Mouse (Mus musculus) frontal cortex, postnatal 36 days (tissue): ENCODE measurements at regions not wholly inside any gene's neighbourhood (a gene's known extent, or its start where the extent isn't known, plus 50 kb on each side); places are given as distances from the start of the nearest gene placed in this dataset.

ENCODE experiments used
- DNase-seq, 2 experiments: peaks; one replicate each; pipeline ENCODE4 v3.0.0; 2022; ENCODE audit warnings: low spot score in 2 of 2

DNA sequence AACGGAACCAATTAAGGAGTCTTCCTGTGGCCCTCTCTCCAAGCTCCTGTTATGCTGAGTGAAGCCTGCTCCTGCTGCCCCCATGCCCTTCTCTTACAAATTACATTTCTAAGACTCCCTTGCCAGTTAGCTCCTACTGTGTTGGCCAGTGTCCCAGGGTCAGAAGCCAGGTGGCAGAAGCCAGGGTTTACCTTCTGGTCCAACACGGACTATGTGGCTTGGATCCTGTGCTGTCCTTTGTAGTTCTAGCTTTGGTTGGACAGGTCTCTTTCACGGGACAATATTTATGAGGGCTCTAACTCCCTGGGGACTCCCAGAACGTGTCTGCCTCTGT is 134.3 kb downstream of the Nufip1 start:
- DNase-seq, result no peak

DNA sequence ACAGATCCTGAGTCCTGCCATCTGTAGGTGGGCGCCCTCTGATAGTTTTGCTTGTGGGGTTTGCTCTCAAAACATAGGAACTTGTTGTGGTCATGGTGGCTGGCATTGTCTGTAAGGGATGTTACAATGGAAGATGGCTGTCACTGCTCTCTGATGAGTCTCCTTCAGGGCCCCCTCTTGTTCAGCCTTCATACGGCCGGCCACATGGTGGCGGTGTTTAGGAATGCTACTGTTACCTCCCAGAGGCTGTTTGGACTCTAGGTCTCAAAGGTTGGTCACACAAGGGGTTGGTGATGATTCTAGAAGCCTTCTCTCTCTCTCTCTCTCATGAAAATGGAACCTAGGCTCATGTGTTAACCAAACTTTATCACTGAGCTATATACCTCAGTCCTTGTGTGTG is 137.0 kb downstream of the Nufip1 start:
- DNase-seq, result no peak

DNA sequence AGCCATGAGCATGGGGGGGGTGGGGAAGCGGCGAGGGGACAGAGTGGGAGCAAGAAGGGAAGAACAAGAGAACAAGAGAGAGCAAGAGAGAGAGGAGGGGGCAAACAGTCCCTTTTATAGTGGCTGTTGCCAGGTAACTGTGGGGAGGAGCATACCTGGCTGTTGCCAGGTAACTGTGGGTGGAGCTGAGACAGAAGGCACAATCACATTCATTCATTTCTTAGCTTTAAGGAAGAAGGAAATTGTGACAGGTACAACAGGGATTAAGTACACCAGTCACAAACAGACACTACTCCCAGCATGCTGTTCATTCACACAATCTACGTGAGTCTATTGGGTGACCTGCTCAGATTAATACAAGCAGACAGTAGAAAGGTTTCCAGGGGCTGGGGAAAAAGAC is 143.2 kb downstream of the Nufip1 start:
- no peak for DNase-seq

DNA sequence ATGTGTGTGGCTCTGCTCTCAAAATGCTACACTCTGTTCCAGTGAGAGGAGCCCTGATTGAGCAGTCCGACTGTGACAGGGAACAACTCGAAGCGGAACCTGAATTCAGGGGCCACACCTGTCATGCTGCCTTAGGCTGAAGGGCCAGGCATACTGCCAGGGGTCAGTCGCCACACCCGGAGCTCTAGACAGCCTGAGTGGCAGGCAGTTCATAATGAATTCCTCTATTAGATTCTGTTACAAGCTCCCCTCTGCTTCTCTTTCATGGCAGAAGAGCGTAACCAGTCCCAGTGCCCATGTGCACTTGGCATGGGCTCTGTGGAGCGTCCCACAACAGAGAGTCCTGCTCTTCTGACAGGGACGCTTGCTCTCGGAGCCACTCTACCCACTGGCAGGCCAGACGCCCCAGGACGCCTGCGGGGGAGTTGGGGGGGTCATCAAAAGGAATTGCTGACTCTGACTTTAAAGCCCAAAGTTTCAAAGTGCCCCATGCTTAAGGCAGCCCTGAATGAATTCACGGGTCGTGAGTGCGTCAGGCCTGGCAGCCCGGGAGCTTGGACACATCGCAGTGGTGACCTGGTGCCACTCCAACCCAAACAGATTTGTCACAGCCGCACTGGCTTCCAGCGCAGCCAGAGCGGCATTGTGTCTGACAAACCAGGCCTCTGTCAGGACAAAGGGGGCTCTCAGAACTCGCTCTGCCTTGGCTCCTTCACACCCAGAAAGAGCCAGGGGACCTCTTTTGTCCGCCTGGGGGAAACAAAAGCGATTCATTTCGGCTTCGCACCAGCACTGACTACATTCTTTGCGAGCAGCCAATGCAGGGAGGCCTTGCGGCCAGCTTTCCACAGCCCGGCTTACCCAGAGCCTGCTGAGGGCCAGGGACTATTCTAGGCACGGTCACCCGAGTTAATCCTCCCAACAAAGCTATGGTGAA is 144.1 kb downstream of the Nufip1 start:
- DNase-seq, result peak; percentile 48 to 68

DNA sequence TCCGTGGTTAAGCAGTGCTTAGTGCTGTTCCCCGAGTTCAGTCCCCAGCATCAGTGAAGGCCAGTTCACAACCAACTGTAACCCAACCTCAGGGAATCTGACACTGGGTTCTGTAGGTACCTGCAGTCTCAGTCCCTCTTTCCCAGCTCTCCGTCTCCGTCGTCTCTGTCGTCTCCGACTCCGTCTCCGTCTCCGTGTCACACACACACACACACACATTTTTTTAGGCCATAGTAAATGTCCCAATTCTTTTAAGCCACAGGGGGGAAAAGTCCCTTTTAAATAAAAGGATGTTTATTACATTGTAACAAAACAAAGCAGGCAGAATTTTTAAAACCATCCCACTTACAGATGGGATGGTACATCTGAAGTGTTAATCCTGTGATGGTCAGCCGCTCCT is 145.3 kb downstream of the Nufip1 start:
- DNase-seq, result no peak

DNA sequence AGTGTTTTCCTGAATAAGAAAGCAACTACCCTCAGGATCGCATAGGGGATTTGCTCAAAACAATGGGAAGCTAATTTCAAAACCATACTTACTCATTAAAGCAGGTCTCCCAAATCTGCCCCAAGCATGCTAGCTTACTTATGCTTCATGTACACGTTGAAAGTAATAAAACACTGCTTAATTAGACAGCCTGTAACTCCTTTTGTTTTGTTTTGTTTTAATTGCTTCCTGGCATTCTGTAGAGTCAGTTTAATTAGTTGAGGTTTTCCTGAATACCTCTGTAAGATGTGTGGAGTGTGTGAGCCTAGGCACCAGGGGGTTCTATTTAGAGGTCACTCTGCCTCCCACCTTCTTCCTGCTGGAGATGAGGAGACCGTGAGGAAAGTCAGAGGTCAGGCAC is 147.9 kb downstream of the Nufip1 start:
- no peak for DNase-seq

DNA sequence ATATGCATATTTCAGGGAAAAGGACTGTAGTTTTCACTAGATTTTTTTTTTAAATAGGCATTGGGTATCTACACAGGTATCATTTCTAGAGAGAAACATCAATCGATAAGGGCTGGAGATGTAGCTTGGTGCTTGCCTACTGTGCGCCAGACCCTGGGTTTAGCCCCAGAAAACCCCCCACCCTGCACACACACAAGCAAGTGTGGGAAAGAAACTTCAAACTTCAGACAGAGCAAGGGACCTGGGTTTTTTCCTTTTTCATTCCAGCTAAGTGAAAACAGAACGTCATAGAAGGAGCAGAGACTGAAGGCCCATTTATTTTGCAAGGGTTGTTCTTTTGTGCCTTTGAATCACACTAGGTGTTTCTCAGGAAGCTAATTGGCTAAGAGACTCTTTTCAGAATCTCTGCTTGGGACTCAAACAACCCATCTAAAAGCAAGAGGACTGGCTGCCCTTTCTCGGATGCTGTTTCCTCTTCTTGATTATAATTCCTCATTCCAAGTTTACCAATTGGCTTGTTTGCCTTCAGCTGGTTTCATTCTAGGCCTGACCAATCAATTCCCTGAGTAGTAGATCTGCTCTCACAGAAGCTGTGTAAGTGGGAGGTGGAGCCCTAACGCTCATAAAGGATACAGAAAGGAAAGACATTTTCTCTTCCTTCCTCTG is 150.1 kb downstream of the Nufip1 start:
- peak in 1 of 2 experiments; percentile 4 for DNase-seq

DNA sequence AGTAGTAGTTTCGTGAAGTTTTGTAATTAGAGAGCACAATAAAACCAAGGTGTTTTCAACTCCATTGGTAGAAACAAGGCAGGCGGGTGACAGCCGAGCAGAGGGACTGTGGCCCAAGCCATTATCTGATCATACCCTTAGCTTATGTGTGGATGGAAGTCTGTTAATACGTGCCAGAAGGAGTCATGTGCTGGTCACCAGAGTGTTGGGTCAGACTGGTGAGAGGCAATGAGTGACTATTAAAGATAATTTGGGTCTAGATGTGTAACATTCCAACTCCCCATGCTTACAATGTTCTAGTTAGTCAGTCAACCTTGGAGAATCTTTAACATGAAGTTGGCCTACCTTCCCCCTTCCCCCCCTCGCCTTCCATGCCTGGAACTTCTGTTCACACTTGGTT is 151.1 kb upstream of the Tsc22d1 start:
- DNase-seq, result no peak

DNA sequence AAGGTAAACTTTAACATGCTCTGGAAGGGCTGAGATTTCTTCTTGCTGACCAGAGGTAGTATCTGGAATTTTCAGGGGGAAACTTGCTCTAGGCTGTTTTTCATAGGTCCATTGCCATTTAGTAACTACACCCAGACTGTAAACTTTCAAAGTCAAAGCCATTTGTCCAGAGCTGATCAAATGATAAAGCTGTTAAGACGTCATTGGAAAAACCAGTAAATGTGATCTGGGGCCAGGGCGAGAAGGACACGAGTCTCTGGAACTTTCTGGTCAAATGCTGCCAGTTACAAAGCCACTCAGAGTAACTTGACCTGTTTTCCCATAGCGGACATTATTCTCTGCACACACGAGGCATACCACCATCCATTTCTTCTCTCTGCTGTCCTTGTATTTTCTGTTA is 148.9 kb upstream of the Tsc22d1 start:
- DNase-seq, result no peak

DNA sequence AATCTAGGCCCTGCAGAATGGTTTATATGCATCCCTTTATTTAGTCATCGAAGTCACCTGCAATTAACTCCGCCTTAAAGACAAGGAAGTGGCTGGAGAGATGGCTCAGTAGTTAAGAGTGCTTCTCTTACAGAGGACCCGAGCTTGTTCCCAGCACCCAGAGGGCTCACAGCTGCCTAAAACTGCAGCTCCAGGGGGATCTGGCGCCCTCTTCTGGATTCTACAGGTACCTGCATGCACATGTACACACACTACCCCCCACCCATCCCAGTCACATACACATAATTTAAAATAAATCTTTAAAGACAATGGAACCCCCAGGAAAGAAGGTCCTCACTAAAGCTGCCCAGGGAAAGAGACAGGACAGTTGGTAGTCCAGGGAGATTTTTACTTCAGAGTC is 148.5 kb upstream of the Tsc22d1 start:
- DNase-seq, result no peak

DNA sequence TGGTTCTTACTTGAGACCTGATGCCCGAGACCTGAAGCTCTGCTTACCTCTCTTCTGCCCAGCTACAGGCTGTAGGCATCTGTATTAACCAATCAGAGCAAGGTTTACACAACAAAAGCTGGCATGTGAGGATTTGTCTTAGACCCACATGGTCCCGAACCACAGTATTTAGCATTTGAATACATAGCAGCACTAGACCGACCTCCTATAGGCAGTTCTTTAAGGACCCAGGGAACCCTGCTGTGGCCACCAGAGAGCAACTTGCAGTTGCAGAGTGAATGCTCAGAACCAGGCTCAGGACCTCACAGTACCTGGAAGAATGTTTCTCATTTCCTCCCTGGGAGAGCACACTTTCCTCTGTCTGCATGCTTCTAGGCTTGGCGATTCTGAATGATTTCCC is 147.7 kb upstream of the Tsc22d1 start:
- no peak for DNase-seq

DNA sequence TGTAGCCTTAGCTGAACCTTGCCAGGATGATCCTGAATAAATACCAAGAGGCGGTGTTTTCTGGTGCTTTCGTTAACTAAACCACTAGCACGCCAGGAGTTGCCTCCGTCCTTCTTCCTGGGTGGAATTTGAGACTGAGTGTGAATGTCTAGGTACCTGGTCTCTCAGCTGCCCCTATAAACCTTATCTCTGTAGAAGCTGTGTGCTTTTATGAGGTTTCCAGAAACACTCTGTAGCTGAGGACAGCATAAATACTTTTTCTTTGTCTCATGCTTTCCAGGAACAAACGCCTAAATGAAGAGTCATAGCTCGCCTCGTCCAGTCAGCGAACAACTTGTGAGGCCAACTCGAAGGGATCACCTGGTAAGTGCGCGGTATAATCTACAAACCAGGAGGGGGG is 143.6 kb upstream of the Tsc22d1 start:
- DNase-seq, result no peak

DNA sequence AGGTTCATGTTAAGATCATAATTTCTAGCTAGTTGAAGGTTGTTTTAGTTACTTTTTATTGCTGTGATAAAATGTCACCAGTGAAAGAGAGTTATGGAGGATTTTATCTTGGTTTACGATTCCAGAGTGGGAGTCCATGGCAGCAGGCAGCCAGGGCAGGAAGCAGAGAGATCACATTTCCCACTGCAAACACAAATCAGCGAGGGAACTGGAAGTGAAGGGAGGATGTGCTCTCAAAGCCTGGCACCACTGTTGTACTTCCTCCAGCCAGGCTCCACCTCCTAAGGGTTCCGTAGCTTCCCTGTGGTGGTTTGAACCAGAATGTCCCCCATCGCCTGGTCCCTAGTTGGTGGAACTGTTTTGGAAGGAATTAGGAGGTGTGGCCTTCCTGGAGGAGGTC is 141.9 kb upstream of the Tsc22d1 start:
- DNase-seq, result no peak

DNA sequence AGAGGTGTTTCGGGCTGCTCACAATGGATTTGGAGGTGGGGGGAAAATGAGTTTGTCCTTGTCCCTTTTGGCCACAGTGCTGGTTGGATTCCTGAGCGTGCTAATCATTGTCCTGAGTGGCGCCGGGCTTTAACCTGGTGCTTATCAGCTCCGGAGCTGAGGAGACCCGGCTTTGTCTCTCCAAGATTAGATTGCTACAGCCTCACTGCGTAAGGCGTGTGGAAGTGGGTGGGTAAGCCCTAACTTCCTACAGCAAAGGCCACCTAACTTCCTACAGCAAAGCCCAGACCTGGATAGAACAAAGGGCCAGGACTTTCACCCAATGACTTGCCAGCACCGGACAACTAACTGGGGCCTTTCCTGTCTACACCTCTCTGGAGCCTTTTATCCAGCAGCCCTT is 138.1 kb upstream of the Tsc22d1 start:
- DNase-seq, result no peak

DNA sequence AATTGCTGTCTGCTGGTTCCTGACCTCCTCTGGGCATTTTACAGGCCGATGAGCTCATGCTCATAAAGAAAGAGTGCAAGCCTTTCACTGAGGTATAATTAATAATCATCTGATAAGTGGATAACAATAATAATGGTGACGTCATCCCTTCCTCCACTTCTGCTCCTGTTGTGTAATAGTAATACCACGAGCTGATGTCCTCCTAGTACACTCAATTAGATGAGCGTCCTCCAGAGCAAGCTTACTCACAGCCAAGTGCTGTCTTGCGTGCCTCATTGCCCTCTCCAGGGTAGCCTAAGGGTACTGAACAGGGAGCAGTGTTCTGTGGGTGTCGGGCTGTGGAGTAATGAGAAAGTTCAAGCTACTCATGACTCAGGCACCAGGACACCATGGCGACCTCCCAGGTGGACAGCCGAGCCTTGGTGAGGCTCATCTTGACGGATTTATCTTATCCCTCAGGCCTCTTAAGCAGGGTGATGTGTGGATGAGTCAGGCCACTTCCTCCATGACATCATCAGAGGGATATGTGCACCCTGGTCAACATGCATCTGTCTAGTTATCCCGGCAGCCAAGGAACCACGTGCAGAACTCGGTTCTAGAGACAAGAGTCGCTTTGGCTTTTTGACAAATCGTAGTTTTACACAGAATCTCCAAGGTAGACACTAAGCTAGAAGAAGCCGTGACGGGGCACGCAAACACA is 135.9 kb upstream of the Tsc22d1 start:
- no peak for DNase-seq

DNA sequence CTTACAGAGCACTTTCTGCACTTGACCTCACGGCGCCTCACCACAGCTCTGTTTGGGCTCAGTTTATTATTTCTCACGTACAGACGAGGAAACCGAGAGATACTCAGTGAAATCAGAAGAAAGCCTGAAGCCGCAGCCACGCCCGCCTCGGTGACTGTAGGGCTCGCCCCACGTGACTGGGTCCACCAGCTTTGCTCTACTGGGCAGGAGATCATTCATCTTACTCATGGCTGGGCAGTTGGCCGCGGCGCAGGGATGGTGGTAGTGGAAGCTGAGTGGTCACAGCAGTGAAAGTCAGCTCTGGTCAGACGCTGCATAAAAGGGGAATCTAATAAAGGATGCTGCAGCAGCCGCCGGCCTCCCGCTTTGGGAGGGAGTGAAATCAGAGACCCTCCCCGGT is 135.2 kb upstream of the Tsc22d1 start:
- no peak for DNase-seq

DNA sequence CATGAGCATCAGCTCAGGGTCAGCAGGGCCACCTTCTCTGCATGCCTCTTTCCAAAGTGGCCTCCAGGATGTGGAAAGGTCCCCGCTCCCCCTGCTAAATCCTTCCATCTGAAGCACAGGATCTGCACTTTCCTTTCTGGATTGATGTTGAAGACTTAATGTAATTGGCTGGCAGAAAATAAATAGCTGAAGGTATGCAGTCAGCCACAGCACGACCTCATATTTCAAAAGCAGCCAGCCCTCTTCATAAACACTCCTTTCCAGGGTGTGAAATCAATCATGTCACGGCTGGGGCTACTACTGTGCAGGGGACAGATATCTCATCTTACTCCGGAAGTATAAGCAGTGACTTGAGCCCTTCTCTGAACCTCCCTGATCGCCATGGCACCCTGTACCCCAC is 132.9 kb upstream of the Tsc22d1 start:
- DNase-seq, result no peak

DNA sequence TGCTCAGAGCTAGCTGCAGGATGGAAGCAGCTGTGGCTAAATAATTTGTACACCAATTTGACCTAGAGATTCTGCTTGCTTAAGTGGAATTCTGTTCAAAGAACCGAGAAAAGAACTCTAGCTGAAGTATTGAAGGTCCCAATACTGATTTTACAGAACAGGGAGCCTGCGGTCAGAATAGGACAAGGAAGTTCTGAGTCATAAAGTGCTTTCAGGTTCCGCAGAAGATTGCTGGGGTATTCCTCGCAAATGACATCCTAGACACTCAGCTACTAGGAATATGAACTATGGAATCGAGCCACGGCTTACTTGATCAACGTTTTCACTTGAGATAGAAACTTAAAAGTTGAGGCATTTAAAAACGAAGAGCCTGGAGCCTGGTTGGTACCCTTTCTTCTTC is 127.0 kb upstream of the Tsc22d1 start:
- no peak for DNase-seq

DNA sequence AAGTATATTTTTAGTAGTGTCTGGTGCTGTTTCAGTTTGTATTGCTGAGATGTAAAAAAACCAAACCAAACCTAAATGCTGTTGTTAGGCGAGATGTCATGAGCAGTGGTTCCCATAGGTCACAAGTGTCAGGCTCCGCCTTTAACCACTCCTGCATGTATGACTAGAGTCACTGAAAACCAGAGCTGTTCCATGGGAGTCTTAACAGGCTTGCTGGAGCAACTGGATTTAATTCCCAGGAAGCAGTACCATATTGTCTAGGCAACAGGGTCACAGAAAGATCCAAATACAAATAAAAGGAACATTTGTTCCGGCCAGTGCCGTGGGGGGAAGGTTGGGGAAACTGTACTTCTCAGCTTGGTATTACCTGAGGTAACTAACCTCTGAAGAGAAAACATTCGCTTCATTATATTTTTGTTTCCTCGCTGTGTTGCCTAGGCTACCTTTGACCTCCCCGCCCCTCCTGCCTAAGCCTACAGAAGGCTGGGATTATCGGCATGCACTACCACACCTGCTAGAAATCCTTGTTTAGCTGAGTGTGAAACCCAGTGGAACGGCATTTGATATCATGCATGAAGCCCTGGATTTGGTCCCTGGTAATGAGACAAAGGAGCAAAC is 124.3 kb upstream of the Tsc22d1 start:
- no peak for DNase-seq

DNA sequence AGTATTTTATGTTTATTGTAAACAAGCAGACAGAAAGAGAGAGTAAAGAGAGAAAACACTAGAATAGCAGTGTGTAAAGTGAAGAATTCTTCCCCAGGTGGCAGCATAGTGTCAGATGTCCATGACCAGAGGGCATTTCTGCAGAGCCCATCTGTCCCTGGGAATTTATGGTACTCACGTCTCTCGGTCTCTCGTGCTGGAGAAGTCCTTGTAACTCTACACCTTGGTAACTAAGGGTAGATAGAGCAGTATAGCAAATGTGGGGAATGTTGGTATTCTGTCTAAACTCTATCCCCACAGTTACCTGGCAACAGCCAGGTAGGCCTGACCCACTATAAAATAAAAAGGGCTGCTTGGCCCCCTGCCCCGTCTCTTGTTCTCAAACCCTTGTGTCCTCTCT is 122.5 kb upstream of the Tsc22d1 start:
- no peak for DNase-seq

DNA sequence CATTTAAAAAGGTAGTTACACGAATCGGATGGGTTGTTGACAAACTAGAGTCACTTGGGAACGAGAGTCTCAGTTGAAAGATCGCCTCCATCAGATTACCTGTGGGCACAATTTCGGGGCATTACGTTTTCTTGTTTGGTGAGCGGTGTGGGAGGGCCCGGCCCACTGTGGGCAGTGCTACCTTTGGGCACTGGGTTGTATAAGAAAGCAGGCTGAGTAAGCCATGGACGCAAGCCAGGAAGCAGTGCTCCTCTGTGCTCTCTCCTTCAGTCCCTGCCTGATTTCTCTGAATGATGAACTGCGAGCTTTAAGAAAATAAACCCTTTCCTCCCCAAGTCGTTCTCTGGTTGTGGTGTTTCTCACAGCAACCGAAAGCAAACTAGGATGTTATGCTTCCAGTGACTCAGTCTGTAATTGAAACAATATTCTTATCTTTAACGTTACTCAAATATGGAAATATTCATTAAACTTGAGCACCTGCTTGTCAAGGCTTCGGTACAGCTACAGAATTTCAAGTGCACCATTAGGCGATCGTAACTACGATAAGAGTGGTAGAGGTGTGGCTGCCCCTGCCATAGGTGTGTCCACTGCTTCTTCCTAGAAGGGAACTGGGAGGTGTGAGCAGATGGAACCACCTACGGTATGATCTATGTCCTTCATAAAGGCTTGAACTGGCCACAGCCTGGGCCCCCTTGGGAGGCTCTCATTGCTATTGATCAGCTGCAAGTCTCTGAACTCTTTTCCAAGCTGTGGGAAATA is 119.2 kb upstream of the Tsc22d1 start:
- DNase-seq, result no peak

DNA sequence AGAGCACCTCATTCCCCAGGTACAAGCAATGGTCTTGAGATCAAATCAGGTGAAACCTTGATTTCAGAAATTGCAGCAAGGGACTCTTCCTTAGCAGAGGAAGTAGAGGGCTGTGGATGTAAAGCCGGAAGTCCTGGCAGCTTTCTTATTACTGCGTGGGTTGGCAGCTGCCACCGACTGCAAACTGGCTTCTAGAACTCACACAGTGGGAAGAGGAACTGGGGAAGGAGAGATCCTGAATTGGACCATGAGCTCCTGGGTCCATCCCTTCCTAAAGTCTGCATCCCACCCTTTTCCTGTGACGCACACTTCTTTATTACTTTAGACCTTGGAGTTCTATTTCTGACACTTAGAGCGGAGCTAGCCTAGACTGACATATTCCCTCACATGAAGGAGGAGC is 116.9 kb upstream of the Tsc22d1 start:
- DNase-seq, result no peak
